Mouse (Mus musculus) T-helper 2 cell (primary cell): Measurements from ENCODE around the gene Kcnq1.

Experiments used
- in situ Hi-C: fragments of 300-600 bp; cut with MboI, MseI; formaldehyde crosslinking; loops from one replicate; pipeline ENCODE4 v1.15.1; 2025; ENCODE audit warnings: high pct_unique_total_duplicates

Kcnq1 gene

GRCm38 (mm10) chr7:143408615-143409021 lies 302.5 kb downstream of the Kcnq1 start:
- in situ Hi-C loops, result no loop called here

- in situ Hi-C loops, result no loop called here
Observed at GRCm38 (mm10) chr7:143412606-143413005, 306.4 kb downstream of the Kcnq1 start.

DNA sequence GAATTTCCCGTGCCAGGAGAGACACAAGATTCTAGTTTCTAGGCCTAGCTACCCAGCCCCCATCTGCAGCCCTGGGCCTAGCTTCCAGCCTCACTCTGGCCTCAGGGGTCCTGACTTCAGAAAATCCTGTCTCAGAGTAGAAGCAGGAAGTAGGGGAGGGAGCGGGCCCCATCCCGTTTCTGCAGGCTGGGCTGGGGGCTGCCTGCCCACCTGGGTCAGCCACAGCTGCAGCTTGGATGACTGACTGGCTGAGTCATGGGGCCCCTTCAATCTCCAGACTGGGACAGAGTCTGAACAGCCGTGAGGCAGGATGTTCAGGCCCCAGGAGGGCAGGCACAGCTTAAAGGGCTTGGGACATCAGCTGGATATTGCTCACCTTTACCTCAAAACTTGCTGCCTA lies 308.9 kb downstream of the Kcnq1 start:
- in situ Hi-C loops, result no loop called here

GRCm38 (mm10) chr7:143416406-143416805 lies 310.2 kb downstream of the Kcnq1 start:
- in situ Hi-C loops, result no loop called here

- in situ Hi-C loops, result no loop called here
Observed at GRCm38 (mm10) chr7:143417875-143418274, 311.7 kb downstream of the Kcnq1 start.

DNA sequence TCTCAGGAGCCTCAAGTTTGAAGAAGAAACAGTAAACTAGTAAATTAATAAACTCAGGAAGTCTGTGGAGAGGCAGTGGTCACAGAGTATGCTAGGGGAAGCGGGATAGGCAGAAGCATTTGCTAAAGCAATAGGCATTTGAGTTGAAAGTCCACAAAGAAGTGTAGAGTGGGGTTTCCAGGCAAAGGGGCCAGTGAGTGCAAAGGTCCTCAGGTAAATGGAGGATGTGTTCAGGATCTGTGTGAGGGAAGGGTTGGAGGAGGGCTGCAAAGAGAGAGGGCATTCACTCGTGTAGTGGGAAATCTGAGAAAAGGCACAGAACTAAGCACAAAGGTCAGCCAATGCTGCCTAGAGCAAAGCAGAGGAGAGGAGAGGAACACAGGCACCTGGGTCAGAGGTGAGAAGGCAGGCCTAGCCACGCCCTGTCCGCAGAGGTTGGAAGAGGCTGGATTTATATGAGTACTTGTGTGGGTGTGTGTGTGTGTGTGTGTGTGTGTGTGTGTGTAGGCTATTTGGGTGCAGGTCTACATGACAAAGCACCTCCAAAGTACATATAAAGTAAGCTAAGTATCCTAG lies 313.5 kb downstream of the Kcnq1 start:
- in situ Hi-C loops, result no loop called here

GRCm38 (mm10) chr7:143428142-143428813 lies 322.1 kb downstream of the Kcnq1 start:
- in situ Hi-C loops, result no loop called here

DNA sequence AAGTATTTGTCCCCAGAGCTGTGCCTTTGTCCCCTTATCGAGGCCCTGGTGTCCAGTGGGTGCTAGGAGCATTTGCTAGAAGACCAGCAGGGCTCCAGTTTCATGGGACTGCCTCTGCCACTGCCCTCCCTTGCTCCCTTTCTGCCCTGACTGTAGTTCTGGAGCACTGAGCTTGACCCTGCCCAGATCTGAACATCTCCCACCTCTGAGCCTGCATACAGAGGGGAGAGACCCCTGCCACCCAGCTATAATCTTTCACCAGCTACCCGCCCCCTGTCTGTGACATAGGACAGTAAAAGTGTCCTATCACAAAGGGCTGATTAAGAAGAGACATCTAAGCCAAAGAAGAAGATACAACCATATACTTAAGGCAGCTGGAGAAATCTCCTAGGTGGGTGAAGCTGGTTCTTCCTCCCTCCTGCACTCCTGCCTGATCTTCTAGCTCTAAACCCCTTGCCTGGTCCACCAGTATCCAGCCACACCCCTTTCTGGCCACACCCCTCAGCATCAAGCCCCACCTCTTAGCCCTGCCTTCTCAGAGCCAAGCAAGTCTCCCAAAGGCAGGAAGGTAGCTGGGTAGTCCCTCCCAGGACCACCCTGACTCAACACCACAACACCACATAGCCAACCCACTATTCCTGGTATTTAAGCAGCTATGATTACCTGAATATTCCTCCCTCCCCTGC lies 322.8 kb downstream of the Kcnq1 start:
- in situ Hi-C loops, result no loop called here

GRCm38 (mm10) chr7:143432631-143433030 lies 326.5 kb downstream of the Kcnq1 start:
- in situ Hi-C loops, result no loop called here

DNA sequence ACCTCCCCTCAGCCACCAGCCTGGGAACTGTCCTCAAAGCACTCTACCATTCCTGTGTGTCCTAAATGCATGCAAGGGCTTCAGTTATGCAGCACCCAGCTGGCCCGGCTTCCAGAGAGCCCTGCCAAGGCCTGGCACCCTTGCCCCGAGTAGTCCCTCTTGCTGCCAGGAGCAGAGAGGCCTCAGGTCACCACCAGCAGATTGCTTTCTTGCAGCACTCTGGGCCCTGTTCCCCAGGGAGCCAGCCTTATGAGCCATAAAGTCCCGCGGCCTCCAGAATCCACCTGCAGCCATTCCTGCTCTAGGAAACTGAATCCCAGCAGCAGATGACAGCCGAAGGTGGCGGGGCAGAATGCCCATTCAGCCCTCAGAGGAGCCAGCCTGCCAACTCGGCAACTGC lies 327.2 kb downstream of the Kcnq1 start:
- in situ Hi-C loops, result no loop called here

DNA sequence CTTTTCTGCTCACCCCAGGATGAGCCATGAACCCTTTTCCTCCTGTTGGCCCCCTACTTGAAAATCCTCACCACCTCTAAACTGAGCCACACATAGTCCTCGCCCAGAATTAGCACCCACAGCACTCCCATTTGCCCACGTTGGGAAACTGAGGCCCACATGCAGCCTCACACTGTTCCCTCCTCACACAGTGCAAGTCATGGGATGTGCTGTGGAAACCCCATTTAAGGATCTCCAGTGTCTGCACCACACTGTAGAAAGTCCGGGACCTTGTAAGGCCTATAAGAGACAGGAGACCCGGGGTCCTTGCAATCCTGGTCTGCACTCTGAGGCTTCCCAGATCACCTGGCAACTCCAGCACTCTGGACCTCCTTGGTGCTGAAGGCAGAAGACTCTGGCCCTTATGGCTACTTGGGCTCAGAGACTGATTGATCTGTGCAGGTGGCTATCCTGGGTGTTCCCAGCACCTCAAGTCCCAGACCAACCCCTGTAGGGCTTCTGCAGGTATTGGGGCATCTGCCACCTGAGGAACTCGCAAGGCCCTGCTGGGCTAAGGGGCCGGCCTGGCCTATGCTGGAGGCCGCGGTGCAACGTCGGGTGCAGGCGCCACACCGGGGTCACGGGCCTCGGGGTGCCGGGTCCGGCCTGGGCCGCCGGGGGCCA lies 331.2 kb downstream of the Kcnq1 start:
- in situ Hi-C loops, result no loop called here

DNA sequence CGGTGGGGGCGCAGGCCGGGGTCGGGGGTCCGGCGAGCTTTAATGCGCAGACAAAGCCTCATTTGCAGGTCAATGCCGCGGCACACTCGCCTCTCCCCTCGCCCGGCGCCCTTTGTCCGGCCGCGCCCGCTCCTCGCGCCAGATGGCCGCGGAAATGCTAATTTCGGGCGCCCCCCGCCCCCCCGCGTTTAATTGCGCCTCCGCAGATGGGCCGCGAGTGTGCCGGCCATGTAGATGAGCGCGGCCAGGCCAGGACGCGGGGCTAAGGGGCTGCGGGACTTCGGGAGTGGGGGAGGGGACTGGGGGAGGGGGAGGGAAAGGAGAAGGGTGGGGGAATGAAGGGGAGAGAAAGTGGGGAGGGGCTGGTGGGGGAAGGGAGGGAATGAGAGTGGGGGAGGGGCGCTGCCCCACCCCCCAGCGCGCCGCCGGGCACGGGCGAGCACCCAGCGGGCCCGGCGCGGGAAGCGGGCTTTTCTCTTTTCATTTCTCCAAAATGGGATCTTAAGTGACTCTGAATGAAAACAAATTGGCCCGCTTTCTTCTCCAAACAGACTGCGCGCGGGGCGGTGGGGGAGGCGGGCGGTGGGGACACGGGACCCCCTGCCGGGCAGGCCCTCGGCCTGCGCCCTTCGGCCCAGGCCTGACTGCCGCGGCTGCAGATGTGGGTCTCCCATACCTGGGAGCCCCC lies 331.9 kb downstream of the Kcnq1 start:
- in situ Hi-C loops, result no loop called here

GRCm38 (mm10) chr7:143438965-143439364 lies 332.8 kb downstream of the Kcnq1 start:
- in situ Hi-C loops, result no loop called here

GRCm38 (mm10) chr7:143444580-143444954 lies 338.4 kb downstream of the Kcnq1 start:
- in situ Hi-C loops, result no loop called here

- in situ Hi-C loops, result no loop called here
Observed at GRCm38 (mm10) chr7:143444955-143445648, 338.9 kb downstream of the Kcnq1 start.

DNA sequence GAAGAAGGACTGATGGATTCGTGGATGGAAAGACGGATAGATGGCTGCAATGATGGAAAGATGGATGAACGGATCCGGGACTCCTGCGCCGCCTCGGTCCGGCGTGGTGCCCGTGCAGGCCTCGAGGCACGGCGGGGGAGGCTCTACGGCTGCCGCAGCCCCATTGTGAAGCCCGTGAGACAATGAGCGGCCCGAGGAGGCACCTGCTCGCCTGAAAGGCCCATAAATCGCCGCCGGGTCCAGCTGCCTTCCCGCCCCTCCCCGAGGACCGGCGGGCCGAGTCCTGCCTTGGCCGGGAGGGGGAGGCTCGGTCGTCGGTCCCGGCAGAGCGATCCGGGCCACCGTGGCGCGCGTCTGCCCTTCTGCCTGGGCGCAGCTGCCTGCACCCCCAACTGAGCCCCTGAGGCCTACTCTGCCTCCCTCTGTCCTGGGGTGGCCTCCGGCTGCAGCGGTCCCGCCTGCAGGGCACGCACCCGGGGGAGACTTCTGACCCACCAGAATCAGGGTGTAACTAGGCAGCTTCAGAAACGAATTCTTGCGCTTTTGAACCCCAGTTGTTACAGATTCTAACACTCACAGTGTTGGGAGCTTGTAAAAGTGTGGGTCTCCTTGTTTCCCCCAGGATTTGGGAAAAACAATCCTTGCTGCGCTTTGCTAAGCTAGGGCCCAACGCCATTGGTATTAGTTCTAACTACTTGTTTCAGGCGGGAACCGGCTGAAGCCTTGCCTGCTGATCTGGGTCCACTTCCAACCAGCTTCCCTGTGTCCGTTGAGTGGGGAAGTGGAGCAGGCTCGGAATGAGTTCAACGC lies 339.7 kb downstream of the Kcnq1 start:
- in situ Hi-C loops, result no loop called here

- in situ Hi-C loops, result no loop called here
Observed at GRCm38 (mm10) chr7:143447130-143447529, 341.0 kb downstream of the Kcnq1 start.

- in situ Hi-C loops, result no loop called here
Observed at GRCm38 (mm10) chr7:143458963-143459331, 352.8 kb downstream of the Kcnq1 start.

DNA sequence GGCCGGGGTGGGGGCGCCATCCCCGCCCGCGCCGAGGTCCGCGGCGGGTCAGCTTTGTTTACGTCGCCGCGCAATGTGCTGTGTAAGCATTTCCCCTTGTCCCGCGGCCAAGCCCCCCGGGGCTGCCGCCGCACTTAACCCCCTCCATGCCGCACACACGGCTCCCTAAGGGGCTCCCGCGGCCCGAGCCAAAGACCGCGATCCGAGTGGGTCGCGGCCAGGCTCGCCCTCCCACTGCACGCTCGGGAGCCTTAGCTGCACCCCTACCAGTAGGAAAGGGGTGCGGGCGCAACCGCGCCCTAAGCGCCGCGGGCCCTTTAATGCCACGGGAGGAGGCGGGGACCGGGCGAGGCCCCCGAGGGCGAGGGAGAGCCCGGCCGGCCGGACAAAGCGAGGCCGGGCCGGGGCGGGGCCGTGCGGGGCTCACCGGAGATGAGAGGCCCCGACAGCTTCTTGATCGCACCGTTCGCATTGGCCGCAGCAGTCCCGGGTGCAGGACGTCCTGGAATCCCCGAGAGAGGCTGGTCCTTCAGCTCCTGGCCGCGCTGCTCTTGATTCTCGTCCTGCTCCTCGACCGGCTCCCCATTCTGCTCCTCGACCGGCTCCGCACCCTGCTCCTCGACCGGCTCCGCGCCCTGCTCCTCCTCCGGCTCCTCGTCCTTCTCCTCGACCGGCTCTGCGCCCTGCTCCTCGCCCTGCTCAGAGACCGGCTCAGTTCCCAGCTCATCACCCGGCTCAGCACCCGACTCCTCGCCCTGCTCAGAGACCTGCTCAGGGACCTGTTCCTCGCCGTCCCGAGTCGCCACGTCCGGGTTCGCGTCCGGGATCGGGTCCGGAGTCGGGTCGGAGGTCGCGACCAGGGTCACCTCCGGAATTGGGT lies 353.4 kb downstream of the Kcnq1 start:
- in situ Hi-C loops, result no loop called here
